Mouse (Mus musculus): ENCODE measurements around the gene Fgf9.

The Fgf9 gene

DNA sequence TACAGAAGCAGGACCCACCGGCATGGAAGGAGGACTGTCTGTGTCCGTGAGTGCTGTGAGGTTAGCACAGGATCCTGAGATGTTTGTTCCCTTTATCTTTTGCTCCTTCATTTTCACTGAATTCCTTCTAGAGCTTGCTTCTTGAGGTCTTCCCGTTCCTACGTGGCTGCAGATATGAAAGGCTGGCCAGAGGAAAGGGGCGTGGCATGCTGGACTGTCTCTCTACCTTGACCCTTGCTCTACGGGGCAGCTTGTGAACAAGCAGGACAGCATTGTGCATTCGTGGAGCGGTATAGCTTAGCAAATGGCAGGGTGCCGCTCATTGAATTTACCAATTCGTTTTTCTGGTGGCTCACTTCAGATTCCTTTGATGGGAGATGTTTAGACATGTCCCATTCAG lies 21.0 kb downstream of the Fgf9 start:
- no peak for DNase-seq

DNA sequence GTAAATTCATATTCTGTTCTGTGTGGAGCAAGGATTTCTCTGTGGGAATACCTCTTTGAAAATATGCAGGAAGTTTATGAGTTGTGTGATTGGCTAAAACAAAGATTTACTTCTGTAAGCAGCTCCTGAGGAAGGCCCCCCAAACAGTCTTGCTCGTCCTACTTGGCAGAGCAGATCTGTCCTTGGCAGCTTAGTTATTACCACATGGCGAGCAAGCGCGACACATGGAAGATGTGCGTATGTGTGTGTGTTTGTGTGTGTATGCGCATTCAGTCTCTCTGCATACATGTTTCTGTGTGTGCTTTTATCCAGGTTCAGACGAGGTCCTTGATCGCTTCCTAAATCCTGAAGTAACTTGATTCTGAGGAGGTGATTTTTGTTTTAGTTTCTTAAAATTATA lies 29.3 kb downstream of the Fgf9 start:
- no peak for DNase-seq

DNA sequence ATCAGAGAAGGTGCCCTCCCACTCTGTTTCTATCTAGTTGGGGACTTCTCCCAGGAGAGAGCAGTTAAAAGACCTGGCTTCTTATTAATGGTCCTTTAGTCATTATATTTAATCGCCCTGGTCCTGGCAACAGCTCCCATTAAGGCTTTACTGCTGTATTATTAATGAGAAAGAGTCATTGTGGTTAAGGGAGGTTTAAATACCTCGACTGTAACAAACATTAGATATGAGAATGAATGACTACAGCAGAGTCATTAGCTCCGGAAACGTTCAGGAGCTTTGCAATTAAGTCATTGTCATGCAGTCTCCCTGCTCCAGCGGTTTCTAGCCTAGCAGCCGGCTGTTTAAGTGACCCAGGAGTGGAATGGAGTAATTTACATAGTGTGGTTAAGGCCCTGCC lies 31.0 kb downstream of the Fgf9 start:
- DNase-seq = no peak

DNA sequence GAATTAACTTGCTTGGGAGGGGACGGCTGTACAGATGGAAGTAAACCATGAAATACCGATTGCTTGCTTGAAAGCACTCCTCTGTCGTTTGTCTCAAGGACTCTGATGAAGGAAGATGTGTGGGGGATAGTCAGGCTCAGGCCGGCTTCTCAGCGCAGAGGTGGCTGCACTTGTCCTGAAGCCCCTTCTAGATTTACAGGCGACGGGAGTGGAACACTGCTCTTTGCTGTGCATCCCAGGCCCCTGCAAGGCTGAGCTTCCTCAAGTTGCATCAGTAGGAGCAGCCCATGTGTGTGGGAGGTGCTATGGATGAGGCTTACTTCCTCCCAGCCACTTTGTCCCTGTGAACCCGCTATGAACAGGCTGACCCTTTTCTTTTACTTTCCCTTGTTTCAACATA lies 33.9 kb downstream of the Fgf9 start:
- no peak for DNase-seq

DNA sequence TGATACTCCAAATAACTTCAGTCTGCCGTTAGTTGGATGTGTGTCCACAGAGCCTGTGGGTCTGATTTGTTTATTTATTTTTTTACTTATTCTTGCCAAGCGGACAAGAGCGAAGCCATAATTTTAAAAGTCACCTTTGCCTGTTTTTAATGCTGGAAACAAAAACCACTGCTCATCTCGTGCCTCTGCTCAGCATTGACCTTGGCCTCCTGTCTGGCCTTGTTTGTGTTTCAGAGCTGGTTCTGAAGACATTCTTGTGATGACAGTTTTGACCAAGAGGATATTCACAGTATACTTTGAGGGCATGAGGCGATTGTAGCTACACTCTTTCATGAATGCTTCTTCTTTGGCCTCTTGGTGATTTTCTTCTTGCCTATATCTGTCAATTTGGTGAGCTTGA lies 35.2 kb downstream of the Fgf9 start:
- DNase-seq = no peak

DNA sequence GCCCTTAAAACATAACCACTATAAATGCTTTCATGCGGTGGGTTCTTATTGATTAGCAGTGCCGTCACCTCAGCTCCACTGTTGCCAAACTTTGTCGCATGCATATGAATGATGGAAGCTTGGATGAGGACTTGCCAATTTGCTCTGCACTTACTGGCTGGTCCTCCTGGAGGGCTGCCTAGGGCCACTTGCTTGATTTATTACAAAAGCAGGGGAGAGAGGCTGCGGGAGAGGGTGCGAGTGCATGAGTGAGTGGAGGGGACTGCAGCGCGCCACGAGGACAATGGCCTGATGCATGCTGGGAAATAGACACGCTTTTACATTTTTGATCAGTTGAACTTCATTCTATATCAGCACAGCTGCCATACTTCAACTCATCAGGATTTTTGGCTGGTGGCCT lies 39.3 kb downstream of the Fgf9 start:
- DNase-seq = no peak

DNA sequence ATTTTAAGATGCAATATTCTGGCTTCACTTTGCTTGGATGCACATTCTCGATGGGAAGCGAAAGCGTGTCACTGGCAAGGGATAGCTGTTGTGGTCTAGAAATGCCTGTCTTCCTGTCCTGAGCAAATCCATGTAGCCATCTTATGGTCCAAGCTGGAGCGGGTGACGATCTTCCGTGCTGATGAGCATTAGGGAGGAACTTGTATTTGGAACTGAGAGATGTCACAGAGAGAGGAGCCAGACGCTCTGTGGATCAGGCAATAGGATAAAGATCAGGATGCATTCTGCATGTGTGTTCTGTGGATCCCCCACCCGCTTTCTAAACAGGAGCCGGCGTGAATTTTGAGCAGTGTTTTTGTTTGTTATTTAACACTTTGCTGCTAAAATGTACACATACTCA lies 41.2 kb downstream of the Fgf9 start:
- DNase-seq = peak; percentile 21

DNA sequence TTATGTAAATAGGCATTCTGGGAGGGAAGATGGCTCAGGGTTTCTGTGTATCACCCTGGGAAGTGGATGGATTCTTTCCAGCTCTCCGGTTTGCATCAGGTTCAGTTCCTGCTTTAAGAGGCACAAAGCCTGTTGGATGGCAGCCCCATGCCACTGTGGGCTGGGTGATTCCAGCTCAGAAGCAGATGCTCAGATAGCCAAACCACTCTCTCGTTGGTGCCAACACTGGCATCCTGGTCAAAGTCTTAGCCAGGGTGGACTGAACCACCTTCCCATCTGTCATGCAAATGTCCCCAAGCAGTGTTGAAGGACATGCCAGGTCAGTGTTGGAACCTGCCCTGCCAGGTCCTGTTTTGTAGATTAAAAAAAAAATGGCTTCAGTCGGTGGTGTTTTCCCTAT lies 42.0 kb downstream of the Fgf9 start:
- no peak for DNase-seq

DNA sequence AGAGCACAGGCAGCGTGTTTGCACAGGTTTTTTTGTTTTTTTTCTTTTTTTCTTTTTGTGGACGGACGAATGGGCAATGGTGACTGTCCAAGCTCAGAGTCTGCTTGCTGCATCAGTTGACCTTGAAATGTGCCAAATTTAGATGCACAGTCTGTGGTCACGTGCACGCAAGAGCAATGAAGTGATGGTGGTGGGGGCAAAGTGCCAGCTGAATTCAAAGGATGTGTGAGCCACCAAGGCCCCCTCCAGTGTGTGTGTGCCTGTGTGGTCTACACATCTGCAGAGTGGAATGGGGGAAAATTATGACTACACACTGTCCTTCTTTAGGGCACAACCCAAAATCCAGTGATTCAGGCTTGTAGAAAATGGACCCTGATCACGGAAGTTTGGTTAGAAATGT lies 42.8 kb downstream of the Fgf9 start:
- DNase-seq = peak; percentile 33

DNA sequence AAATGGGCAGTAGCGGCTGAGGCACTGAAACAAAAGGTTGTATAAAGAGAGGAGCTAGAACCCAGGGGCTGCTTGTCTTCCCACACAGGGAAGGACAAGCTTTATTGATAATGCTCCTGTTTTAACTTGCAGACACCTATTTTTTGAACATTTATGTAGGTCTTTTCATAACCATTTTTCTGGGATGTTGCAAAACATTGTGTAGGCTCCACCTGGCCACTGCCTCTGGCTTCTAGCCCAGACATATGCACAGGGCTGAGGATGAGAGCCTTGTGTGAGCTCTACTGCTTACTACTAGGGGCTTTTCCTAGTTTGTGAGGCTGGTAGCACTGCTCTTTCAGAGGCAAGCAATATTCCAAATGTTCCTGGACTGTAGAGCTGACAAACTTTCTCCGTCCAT lies 43.8 kb downstream of the Fgf9 start:
- no peak for DNase-seq

DNA sequence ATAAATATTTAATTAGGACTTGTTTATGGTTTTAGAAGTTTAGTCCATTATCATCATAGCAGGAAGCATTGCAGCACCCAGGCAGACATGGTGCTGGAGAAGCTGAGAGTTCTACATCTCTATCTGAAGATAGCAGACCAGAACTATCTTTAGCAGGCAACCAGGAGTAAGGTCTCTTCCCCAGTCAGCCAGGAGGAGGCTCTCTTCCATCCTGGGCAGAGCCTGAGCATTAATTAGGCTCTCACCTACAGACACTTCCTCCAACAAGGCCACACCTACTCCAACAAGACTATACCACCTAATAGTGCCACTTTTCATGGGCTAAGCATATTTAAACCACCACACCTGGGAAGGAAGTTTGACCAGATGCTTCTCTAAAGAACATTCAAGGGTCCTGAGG lies 54.3 kb downstream of the Fgf9 start:
- no peak for DNase-seq

DNA sequence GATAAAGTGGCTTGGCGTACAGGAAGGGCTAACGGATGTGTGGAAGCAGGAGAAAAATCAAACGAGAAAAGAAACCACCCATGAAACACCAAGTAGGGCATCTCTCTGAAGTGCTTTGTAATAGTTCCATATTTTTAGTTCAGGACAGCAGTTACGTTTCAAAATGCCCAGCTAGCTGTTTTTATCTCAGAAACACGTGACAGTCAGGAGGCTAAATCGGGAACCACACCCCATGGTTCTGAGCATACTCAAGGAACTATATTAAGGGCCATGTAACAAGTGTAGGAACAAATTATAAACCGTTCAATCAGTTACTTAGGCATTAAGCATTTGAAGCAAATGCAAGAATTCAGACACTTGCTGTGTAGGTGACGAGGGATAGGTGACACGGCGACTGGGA lies 56.2 kb downstream of the Fgf9 start:
- DNase-seq = no peak

DNA sequence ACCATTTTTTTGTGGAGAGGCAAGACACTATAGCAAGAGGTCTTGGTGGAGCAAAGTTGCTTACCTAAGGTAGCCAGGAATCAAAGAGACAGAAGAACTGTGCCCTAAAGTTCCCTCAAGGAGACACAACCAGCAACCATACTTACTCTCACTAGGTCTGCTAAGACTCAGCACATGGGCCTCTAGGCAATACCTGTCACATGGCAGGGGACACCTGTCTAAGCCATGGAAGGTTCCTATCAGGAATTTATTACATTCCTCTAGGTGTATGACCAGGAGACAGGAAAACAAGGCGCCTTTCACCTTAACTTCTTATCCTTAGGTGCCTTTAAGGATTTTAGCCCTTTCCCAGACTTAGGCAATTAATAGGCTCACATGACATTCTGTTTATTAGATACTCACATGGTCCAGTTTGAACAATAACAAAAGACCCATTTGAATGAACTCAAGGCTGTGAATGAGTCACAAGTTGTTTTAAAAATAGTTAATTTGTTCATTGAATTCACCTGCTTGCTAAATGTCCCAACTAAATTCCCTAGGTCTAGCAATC lies 69.2 kb downstream of the Fgf9 start:
- no peak for DNase-seq

DNA sequence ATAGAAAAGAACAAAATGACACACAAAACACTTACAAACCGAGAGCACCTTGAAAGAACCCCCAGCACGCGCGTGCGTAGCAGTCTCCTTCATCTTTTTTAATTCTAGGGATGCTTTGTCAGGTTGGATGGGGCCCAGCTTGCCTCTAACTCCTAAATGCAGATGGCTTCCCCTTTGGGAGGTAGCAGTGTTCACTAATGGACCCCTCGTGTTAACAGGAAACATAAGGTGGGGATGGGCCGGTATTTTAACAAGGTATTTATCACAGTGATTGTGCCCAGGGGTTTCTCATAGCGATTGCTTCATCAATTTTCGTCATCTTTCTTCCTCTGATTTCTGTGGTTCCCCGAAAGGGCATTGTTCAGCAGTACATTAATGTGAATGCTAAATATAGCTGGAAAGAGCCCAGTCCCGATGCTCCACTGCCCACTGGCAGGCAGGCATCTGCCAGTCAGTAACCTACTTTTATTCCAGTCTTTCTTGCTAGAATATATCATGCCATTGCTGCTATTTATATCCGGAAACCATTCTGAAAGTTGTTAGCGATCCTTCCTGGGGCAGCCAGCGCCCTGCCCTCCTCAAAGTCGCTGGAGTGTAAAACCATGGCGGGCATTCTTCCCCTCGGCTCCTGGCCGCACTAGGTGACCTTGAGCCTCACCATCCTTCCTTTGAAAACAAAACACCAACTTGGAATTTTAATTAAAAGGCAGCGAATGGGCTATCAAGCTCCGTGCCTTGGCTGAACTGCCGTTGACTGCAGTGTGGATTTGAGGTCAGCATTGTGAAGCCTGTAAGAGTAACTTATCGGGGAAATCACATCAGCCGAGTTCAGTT lies 79.5 kb downstream of the Fgf9 start:
- peak; percentile 53 for DNase-seq

DNA sequence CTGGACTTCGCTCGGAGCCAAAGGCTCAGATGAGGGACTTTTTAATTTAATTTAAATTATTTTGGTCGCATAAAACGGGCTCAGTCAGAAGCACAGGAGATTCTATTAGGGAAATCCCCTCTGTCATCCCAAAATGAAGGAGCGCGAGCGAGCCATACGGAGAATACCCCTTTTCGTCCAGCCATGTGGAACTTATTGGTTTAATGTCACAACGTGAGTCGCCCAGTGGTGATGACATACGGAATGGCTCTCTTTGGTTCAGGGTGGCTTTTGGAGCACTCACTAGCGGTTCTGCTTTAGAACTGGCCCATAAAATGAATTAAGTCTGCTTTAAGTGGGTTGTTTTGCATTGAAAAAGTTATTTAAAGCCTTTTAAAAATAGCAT lies 80.1 kb downstream of the Fgf9 start:
- DNase-seq = peak; percentile 68

DNA sequence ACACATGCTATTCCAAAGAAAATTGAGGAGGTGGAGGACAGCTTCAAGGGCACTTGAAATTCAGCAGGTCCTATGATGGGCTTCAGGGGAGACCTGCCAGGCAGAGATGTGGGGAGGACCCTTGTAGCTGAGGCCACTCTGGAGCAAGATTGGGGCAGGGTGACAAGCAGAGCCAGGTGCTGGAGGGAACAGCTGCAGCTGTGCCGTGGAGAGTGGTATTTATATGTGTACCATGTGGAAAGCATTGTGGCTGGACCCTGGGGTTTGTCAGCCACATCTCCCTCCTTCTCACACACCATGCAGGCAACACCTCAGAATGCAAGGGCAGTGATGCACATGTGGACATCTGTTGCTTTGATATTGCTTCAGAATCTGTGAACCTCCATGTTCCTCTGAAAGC lies 81.8 kb downstream of the Fgf9 start:
- no peak for DNase-seq

DNA sequence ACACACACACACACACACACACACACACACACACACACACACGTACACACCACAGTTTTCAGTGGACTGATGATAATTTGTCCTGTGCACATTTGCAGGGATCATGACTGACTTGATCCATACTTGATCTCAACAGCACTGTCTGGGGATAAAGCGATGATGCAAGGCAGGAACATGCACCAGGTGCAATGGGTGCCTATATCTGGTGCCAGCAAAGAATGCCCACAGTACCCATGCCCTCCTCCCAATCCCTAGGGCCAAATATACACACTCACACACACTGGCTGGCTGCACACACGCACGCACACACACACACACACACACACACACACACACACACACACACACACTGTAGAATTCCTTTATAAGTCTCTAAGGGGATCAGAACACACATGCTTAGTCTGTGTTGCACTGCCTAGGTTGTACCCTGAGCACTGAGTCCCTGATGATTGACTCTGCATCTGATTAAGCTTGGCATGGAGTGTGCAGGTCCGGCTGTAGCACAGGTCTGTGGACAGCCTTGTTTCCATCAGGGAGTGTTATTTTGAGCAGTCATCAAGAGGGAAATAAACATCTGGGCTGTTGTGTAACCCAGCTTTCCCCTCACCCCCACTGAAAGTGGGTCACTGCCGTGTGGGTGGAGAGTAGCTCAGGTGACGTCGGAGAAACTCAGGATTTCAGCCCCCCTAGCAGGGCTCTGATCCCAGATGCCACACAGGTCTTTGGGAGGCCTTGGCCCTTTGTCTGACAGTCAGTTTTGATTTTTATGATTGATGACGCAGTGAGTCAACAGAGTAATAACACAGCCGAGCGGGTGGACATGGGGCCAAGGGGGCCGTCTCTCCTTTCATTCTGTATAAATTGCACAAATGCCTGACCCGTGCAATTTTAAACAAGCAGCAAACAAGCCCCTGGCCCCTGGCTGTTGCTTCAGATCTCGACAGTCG lies 83.4 kb downstream of the Fgf9 start:
- DNase-seq = peak; percentile 95

DNA sequence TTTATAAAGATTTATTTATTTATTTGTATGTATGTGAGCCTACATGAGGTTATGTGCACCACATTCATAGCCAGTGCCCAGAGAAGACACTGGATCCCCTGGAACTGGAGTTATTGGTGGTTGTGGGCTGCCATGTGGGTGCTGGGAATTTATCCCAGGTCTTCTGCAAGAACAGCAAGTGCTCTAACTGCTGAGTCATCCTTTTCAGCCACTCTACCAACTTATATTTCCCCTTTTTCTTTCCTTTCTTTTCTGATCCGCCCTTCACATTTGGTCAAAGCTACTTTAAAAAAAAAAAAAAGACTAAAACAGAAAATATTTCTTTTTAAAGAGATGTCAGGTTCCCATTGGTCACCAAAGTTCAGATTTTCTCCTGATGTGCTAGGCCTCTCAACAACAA lies 90.3 kb downstream of the Fgf9 start:
- no peak for DNase-seq
